Mouse (Mus musculus): ENCODE measurements around the gene Dpp9. TPM values are rescaled to one million over a fixed set of nuclear protein-coding genes. Genes with fewer than 3 reads are reported as not detected.

The Dpp9 gene
- polyA plus RNA-seq, 1 experiment from 2014 or later: 22.4 TPM

GRCm38 (mm10) chr17:56182975-56183657 lies 35.6 kb downstream of the Dpp9 start:
- Histone ChIP-seq H3K9me3 (no peaks in the 10 kb centered on the region), H3K4me1 (peaks cover 30% of the 10 kb centered on the region), H3K27ac (replicated peaks) (peak overlapping the region; percentile 83), H3K27me3 (replicated peaks) (no peaks in the 10 kb centered on the region), H3K4me2 (peak overlapping the region; percentile 95), H3K4me3 (peak overlapping the region; percentile 83), H3K9ac (peak overlapping the region; percentile 93), H3K36me3 (peaks cover 59% of the 10 kb centered on the region)
- 1% methylated on average over 14 of the region's 14 CpGs for WGBS
- no peak for ATAC-seq (ENCODE audit: extremely low read depth, insufficient number of reproducible peaks, low FRiP score, low TSS enrichment)

- Histone ChIP-seq H3K9ac (no peak overlapping the region), H3K36me3 (peaks cover 72% of the 10 kb centered on the region), H3K9me3 (no peaks in the 10 kb centered on the region), H3K27ac (replicated peaks) (no peak overlapping the region), H3K4me1 (peaks cover 8% of the 10 kb centered on the region; the same call in 1 of the 2 replicates), H3K4me2 (no peak overlapping the region), H3K27me3 (replicated peaks) (no peaks in the 10 kb centered on the region), H3K4me3 (no peak overlapping the region)
- ATAC-seq (ENCODE audit: extremely low read depth, insufficient number of reproducible peaks, low FRiP score, low TSS enrichment): no peak
- WGBS: 95% methylated on average over 3 of the region's 3 CpGs
These were observed 43.3 kb downstream of the Dpp9 start for GRCm38 (mm10) chr17:56175416-56175815.

- 46% methylated on average over 10 of the region's 10 CpGs for WGBS
These were observed 45.2 kb downstream of the Dpp9 start for GRCm38 (mm10) chr17:56173401-56174046.

GRCm38 (mm10) chr17:56171881-56172280 lies 46.8 kb downstream of the Dpp9 start:
- no peak overlapping the region for H3K27ac ChIP-seq (replicated peaks)
- ATAC-seq (ENCODE audit: extremely low read depth, insufficient number of reproducible peaks, low FRiP score, low TSS enrichment): no peak
- WGBS: 85% methylated on average over 17 of the region's 17 CpGs
- no peaks in the 10 kb centered on the region for H3K9me3 ChIP-seq
- H3K27me3 ChIP-seq (replicated peaks): no peaks in the 10 kb centered on the region
- H3K4me2 ChIP-seq: no peak overlapping the region
- H3K4me3 ChIP-seq: no peak overlapping the region
- peaks cover 39% of the 10 kb centered on the region for H3K36me3 ChIP-seq
- peaks cover 14% of the 10 kb centered on the region; the same call in 1 of the 2 replicates for H3K4me1 ChIP-seq
- no peak overlapping the region for H3K9ac ChIP-seq

More at GRCm38 (mm10) chr17:56173401-56174046, 45.2 kb downstream of the Dpp9 start:
- Histone ChIP-seq H3K4me2 (no peak overlapping the region), H3K27me3 (replicated peaks) (no peaks in the 10 kb centered on the region), H3K4me3 (no peak overlapping the region), H3K4me1 (peaks cover 14% of the 10 kb centered on the region; the same call in 1 of the 2 replicates), H3K36me3 (peaks cover 54% of the 10 kb centered on the region), H3K9ac (no peak overlapping the region), H3K9me3 (no peaks in the 10 kb centered on the region), H3K27ac (replicated peaks) (no peak overlapping the region)
- no peak for ATAC-seq (ENCODE audit: extremely low read depth, insufficient number of reproducible peaks, low FRiP score, low TSS enrichment)

- WGBS: 64% methylated on average over 9 of the region's 9 CpGs
- Histone ChIP-seq H3K9ac (no peak overlapping the region), H3K27ac (replicated peaks) (no peak overlapping the region), H3K4me2 (no peak overlapping the region), H3K4me3 (no peak overlapping the region), H3K36me3 (peaks cover 35% of the 10 kb centered on the region), H3K9me3 (no peaks in the 10 kb centered on the region), H3K27me3 (replicated peaks) (no peaks in the 10 kb centered on the region), H3K4me1 (peaks cover 14% of the 10 kb centered on the region; the same call in 1 of the 2 replicates)
- ATAC-seq (ENCODE audit: extremely low read depth, insufficient number of reproducible peaks, low FRiP score, low TSS enrichment): no peak
These were observed 47.2 kb downstream of the Dpp9 start for GRCm38 (mm10) chr17:56171456-56171855.

GRCm38 (mm10) chr17:56170636-56171035 lies 48.1 kb downstream of the Dpp9 start:
- Histone ChIP-seq H3K36me3 (peaks cover 26% of the 10 kb centered on the region), H3K4me2 (no peak overlapping the region), H3K27me3 (replicated peaks) (no peaks in the 10 kb centered on the region), H3K4me3 (no peak overlapping the region), H3K9me3 (no peaks in the 10 kb centered on the region), H3K9ac (no peak overlapping the region), H3K4me1 (peaks cover 14% of the 10 kb centered on the region; the same call in 1 of the 2 replicates), H3K27ac (replicated peaks) (peak overlapping the region; percentile 62)
- 60% methylated on average over 10 of the region's 10 CpGs for WGBS
- no peak for ATAC-seq (ENCODE audit: extremely low read depth, insufficient number of reproducible peaks, low FRiP score, low TSS enrichment)

- Histone ChIP-seq H3K9ac (no peak overlapping the region), H3K27me3 (replicated peaks) (no peaks in the 10 kb centered on the region), H3K4me1 (peaks cover 17% of the 10 kb centered on the region; the same call in 1 of the 2 replicates), H3K27ac (replicated peaks) (peak overlapping the region; percentile 62), H3K4me3 (no peak overlapping the region), H3K9me3 (no peaks in the 10 kb centered on the region), H3K36me3 (peaks cover 18% of the 10 kb centered on the region), H3K4me2 (no peak overlapping the region)
- ATAC-seq (ENCODE audit: extremely low read depth, insufficient number of reproducible peaks, low FRiP score, low TSS enrichment): no peak
- 56% methylated on average over 6 of the region's 6 CpGs for WGBS
These were observed 48.9 kb downstream of the Dpp9 start for GRCm38 (mm10) chr17:56169830-56170229.

GRCm38 (mm10) chr17:56165671-56166070 lies 53.0 kb downstream of the Dpp9 start:
- H3K4me3 ChIP-seq: no peak overlapping the region
- H3K4me1 ChIP-seq: peaks cover 34% of the 10 kb centered on the region
- H3K36me3 ChIP-seq: no peaks in the 10 kb centered on the region
- peaks cover 11% of the 10 kb centered on the region for H3K27me3 ChIP-seq (replicated peaks)
- no peak overlapping the region for H3K4me2 ChIP-seq
- H3K9ac ChIP-seq: no peak overlapping the region
- no peaks in the 10 kb centered on the region for H3K9me3 ChIP-seq
- no peak for ATAC-seq (ENCODE audit: extremely low read depth, insufficient number of reproducible peaks, low FRiP score, low TSS enrichment)
- WGBS: 63% methylated on average over 11 of the region's 11 CpGs
- no peak overlapping the region for H3K27ac ChIP-seq (replicated peaks)

- peaks cover 25% of the 10 kb centered on the region for H3K4me1 ChIP-seq
- no peaks in the 10 kb centered on the region for H3K9me3 ChIP-seq
- no peak overlapping the region for H3K9ac ChIP-seq
- H3K27ac ChIP-seq (replicated peaks): no peak overlapping the region
- no peaks in the 10 kb centered on the region for H3K36me3 ChIP-seq
- no peak for ATAC-seq (ENCODE audit: extremely low read depth, insufficient number of reproducible peaks, low FRiP score, low TSS enrichment)
- peaks cover 20% of the 10 kb centered on the region for H3K27me3 ChIP-seq (replicated peaks)
- H3K4me3 ChIP-seq: no peak overlapping the region
- H3K4me2 ChIP-seq: no peak overlapping the region
- 48% methylated on average over 3 of the region's 3 CpGs for WGBS
These were observed 54.2 kb downstream of the Dpp9 start for GRCm38 (mm10) chr17:56164510-56164909.

GRCm38 (mm10) chr17:56163523-56164102 lies 55.1 kb downstream of the Dpp9 start:
- no peak for ATAC-seq (ENCODE audit: extremely low read depth, insufficient number of reproducible peaks, low FRiP score, low TSS enrichment)
- WGBS: 61% methylated on average over 6 of the region's 6 CpGs
- Histone ChIP-seq H3K4me3 (peak overlapping the region; percentile 54), H3K4me1 (peaks cover 25% of the 10 kb centered on the region), H3K36me3 (no peaks in the 10 kb centered on the region), H3K27me3 (replicated peaks) (peaks cover 28% of the 10 kb centered on the region), H3K9ac (peak overlapping the region; percentile 73), H3K4me2 (peak overlapping the region; percentile 84), H3K9me3 (no peaks in the 10 kb centered on the region), H3K27ac (replicated peaks) (0 out of 2 replicates have a peak overlapping the region, but pooled peaks have one; percentile 32)

GRCm38 (mm10) chr17:56162231-56162774 lies 56.4 kb downstream of the Dpp9 start, which contains the start of gene Tnfaip8l1:
Gene Tnfaip8l1, plus strand, starts transcription at chr17:56162477.
- Histone ChIP-seq H3K4me3 (peak within 1 kb of the TSS; percentile 54), H3K9me3 (no peaks in the 10 kb centered on the region), H3K36me3 (no peaks in the 10 kb centered on the region), H3K4me1 (peaks cover 25% of the 10 kb centered on the region), H3K4me2 (peak within 1 kb of the TSS; percentile 84), H3K27me3 (replicated peaks) (peaks cover 41% of the 10 kb centered on the region), H3K9ac (peak within 1 kb of the TSS; percentile 79), H3K27ac (replicated peaks) (peak within 1 kb of the TSS; percentile 40; the same call in 1 of the 2 replicates)
- peak; percentile 94 for ATAC-seq (ENCODE audit: extremely low read depth, insufficient number of reproducible peaks, low FRiP score, low TSS enrichment)
- WGBS: under 1% methylated on average over 30 of the region's 30 CpGs

All from heart, embryonic 13.5 days (tissue).